Mouse (Mus musculus): ENCODE data around the gene Tiam1.

Gene Tiam1

GRCm38 (mm10) chr16:89912686-89913375, 230.7 kb downstream of the Tiam1 start:
- no peak for DNase-seq (ENCODE audit: low read depth, low spot score)

- no peak for DNase-seq (ENCODE audit: low read depth, low spot score)
Measured at GRCm38 (mm10) chr16:89909393-89910068, 234.0 kb downstream of the Tiam1 start.

GRCm38 (mm10) chr16:89907651-89908050, 235.9 kb downstream of the Tiam1 start:
- DNase-seq (ENCODE audit: low read depth, low spot score), result no peak

GRCm38 (mm10) chr16:89906909-89907308, 236.7 kb downstream of the Tiam1 start:
- peak; percentile 82 for DNase-seq (ENCODE audit: low read depth, low spot score)

GRCm38 (mm10) chr16:89905730-89906305, 237.8 kb downstream of the Tiam1 start:
- DNase-seq (ENCODE audit: low read depth, low spot score), result no peak

GRCm38 (mm10) chr16:89904121-89904520, 239.4 kb downstream of the Tiam1 start:
- DNase-seq (ENCODE audit: low read depth, low spot score), result peak; percentile 54

- DNase-seq (ENCODE audit: low read depth, low spot score), result peak; percentile 8
Measured at GRCm38 (mm10) chr16:89902578-89903304, 240.8 kb downstream of the Tiam1 start.

- DNase-seq (ENCODE audit: low read depth, low spot score), result no peak
Measured at GRCm38 (mm10) chr16:89900681-89901080, 242.9 kb downstream of the Tiam1 start.

GRCm38 (mm10) chr16:89899192-89899591, 244.4 kb downstream of the Tiam1 start:
- no peak for DNase-seq (ENCODE audit: low read depth, low spot score)

- DNase-seq (ENCODE audit: low read depth, low spot score), result no peak
Measured at GRCm38 (mm10) chr16:89898299-89898625, 245.3 kb downstream of the Tiam1 start.

- DNase-seq (ENCODE audit: low read depth, low spot score), result no peak
Measured at GRCm38 (mm10) chr16:89897547-89898298, 245.8 kb downstream of the Tiam1 start.

- no peak for DNase-seq (ENCODE audit: low read depth, low spot score)
Measured at GRCm38 (mm10) chr16:89896885-89897546, 246.6 kb downstream of the Tiam1 start.

- DNase-seq (ENCODE audit: low read depth, low spot score), result no peak
Measured at GRCm38 (mm10) chr16:89896392-89896791, 247.2 kb downstream of the Tiam1 start.

GRCm38 (mm10) chr16:89895283-89895682, 248.3 kb downstream of the Tiam1 start:
- DNase-seq (ENCODE audit: low read depth, low spot score), result no peak

- no peak for DNase-seq (ENCODE audit: low read depth, low spot score)
Measured at GRCm38 (mm10) chr16:89894816-89895215, 248.8 kb downstream of the Tiam1 start.

GRCm38 (mm10) chr16:89890515-89891189, 252.9 kb downstream of the Tiam1 start:
- DNase-seq (ENCODE audit: low read depth, low spot score), result no peak

- no peak for DNase-seq (ENCODE audit: low read depth, low spot score)
Measured at GRCm38 (mm10) chr16:89889890-89890462, 253.6 kb downstream of the Tiam1 start.

- no peak for DNase-seq (ENCODE audit: low read depth, low spot score)
Measured at GRCm38 (mm10) chr16:89886561-89886960, 257.0 kb downstream of the Tiam1 start.

- no peak for DNase-seq (ENCODE audit: low read depth, low spot score)
Measured at GRCm38 (mm10) chr16:89885661-89886060, 257.9 kb downstream of the Tiam1 start.

- DNase-seq (ENCODE audit: low read depth, low spot score), result peak; percentile 59
Measured at GRCm38 (mm10) chr16:89883897-89884296, 259.7 kb downstream of the Tiam1 start.
